Mouse (Mus musculus): ENCODE measurements around the gene Csf3r.
"Not testable (repeated sequence)": the region's sequence is repeated elsewhere in the genome, so short reads cannot be mapped to it uniquely, and the experiment has no call there.

Csf3r gene

DNA sequence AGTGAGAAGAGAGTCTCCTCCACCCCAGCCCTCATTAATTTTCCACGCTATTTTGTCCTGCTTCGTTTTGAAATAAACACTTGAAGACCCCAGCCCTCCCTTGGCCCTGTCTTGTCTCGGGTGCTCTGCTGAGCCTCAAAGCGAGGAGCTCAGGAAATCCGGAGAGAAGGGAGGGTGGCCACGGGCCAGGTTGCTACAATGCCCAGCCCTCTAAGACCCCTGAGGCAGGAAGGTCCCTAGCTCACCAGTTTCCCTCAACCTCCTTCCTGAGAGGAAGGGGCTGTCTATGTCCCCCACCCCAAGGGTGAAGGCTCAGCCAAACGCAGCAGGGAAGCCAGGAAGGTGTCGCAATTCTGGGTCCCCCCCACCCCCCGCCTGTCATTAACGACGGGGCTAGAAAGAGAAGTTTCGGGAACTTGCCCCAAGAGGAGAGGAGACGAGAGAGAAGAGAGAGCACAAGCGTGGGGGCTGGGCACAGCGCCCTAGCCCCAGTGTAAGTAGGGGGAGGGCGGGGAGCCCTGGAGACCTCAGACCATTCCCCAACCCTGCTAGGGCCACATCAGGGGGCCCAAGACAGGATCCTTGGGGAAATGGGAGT, at the start of gene Csf3r:
TSS of gene Csf3r (plus strand) at position 248 of the 598 bp plus-strand sequence.
- DNase-seq (ENCODE audit: low read depth, low spot score) = no peak

DNA sequence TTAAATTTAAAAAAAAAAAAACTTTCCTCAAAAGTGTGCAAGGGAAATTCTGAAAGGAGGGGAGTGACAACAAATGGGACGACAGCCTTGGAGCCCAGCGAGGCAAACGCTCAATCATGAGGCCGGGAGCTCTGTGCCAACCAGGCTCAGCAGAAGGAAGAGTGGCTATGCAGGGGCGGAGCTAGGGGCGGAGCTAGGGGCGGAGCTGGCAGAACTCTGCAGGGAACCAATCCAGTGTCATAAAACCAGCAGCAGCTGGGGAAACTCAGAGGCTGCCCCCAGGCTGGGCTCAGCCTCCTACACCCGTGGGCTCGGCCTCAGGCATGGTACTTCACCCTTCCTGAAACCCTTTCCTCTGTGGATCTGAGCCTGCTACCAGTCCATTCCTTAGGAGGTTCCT, 46.6 kb upstream of the Csf3r start:
- DNase-seq (ENCODE audit: low read depth, low spot score) = peak; percentile 57

DNA sequence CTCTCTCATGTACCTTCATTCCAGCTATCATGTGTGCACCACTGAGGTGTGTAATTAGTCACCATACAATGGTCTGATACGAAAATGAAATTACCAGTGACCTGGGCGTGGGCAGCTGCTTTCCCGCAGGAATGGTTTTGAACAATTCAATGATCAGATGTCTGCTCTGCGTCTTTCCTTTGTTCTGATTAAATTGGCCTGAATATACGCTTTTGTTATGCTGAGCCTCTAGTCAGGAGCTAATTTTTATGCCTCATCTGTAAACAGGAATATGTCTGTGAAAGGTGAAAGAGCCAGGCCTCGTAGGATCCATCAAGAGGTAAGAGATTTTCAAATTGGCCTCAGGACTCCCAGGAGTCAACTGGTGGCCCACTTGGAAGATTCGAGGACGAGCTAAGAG, 41.1 kb upstream of the Csf3r start:
- no peak for DNase-seq (ENCODE audit: low read depth, low spot score)

DNA sequence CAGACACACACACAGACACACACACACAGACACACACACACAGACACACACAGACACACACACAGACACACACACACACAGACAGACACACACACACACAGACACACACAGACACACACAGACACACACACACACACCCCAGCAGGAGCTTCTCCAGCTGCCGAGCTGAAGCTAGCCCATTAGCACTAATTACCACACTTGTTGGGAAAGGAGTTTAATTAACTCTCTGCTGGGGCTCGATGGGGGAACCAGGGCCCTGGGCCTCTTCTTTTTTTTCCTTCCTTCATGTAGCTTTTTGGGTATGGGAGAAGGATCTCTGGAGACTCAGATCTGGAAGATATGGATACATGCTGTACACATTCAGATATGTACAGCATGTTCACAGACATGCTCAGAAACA, 38.6 kb upstream of the Csf3r start:
- not testable (repeated sequence) for DNase-seq (ENCODE audit: low read depth, low spot score)

DNA sequence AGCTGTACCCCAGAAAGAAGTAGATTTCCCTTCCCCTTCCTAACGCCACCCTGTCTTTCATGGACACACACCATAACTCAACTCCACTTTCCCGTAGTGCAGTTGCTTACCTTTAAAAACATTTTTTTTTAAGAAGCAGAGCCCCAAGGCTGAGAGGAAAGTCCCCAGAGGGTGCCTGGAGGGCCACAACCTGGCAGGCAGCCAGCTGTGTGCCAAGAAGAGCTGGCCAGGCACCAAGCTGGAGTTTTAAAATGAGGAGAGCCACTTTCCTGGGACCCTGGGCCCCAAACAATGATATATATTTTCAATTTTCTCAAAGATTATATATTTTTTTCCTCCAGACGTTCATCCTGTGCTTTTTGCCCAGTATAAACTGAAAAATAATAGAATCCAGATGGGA, 37.3 kb upstream of the Csf3r start:
- DNase-seq (ENCODE audit: low read depth, low spot score) = no peak

DNA sequence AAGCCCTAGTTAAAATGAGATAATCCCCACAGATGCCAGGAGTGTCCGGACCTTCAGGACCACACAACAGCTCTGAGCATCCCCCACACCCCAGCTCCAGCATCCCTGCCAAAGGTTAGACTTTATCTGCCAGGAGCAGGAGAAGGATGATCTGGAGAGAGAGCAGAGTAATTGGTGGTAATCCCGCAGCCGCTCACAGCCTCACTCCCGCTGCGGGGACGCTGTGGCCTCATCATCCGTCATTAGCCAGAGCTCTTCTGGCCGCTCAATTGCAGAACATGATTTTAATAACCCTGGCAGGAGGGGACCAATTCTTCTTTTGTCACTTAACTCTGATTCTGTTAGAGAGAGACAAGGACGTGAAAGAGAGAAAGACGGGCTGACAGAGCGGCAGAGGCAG, 35.3 kb upstream of the Csf3r start:
- DNase-seq (ENCODE audit: low read depth, low spot score) = no peak

DNA sequence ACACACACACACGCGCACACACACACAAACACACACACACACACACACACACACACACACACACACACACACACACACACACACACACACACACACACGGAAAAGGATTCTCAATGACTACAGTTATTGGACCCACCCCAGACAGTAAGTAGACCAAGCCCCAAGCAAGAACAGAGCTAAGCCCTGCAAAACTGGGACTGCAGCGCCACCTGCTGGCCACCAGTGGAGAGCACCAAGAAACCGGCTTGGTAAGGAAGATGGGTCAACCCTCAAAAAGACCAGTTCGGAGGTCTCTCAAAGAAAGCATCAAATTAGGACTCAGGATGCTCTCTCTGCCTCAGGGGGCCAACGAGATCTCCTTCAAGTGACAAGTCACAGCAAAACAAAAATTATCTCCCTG, 34.2 kb upstream of the Csf3r start:
- DNase-seq (ENCODE audit: low read depth, low spot score) = peak; percentile 64

DNA sequence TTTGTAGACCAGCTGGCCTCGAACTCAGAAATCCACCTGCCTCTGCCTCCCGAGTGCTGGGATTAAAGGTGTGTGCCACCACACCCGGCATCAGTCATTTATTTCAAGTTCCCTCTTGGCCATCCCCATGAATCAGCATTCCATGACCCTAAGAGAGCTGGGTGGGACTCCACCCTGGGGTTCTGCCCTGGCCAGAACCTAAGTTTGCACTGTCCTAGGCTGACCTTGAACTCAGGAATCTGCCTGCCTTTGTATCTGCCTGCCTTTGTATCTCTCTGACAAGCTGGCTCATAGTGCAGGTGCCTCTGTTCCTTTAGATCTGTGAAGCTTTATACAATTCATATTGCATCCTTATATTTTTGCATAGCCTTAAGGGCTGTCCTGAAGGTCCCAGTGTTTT, 32.1 kb upstream of the Csf3r start:
- no peak for DNase-seq (ENCODE audit: low read depth, low spot score)

DNA sequence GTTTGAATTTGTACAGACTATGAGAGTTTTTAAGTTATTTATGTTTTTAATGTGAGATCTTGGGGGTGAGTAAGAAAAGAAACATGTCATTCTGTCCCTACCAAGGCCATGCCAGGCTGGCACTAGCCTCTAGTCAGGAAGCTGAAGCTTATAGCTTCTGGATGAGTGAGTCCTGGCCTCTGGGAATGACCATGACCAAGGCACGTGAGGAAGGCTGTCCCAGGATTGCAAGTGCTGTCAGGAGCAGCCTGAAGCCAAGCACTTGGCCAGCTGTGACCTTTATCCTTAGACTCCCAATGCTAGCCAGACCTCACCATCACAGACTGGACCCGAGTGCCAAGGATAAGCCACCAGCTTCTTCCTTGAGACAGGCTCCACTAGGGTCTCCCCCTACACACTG, 31.4 kb upstream of the Csf3r start:
- DNase-seq (ENCODE audit: low read depth, low spot score) = no peak

DNA sequence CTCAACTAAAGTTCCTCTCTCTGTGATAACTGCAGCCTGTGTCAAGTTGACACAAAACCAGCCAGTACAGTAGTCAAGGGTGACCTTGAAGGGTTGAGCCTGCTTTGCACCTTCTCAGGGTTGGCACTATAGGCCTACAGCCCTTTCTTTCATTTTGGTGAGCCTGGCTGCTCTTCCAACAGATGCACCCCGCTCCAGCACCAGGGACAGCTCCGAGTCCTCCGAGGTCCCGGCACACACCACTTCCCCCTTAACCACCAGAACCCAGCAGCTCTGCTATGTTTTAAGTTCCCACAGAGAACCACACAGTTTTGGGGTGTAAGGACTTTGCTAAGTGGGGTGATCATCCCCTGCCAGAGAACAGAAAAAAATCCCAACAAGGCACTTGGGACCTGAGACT, 27.8 kb upstream of the Csf3r start:
- DNase-seq (ENCODE audit: low read depth, low spot score) = peak; percentile 49

DNA sequence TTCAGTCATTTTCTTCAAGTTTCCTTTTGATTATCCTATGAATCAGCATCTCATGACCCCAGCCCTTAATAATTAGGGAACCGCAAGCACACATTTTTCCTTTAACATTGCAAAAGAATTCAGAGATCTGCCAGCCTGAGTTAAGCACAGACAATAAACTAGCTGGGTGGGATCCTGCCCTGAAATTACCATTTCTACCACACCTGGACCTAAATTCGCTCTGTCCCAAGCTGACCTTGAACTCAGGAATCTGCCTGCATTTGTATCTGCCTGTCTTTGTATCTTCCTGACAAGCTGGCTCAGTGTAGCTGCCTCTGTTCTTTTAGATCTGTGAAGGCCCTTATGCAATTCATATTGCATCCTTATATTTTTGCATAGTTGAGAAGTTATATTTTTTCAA, 26.5 kb upstream of the Csf3r start:
- DNase-seq (ENCODE audit: low read depth, low spot score) = no peak

DNA sequence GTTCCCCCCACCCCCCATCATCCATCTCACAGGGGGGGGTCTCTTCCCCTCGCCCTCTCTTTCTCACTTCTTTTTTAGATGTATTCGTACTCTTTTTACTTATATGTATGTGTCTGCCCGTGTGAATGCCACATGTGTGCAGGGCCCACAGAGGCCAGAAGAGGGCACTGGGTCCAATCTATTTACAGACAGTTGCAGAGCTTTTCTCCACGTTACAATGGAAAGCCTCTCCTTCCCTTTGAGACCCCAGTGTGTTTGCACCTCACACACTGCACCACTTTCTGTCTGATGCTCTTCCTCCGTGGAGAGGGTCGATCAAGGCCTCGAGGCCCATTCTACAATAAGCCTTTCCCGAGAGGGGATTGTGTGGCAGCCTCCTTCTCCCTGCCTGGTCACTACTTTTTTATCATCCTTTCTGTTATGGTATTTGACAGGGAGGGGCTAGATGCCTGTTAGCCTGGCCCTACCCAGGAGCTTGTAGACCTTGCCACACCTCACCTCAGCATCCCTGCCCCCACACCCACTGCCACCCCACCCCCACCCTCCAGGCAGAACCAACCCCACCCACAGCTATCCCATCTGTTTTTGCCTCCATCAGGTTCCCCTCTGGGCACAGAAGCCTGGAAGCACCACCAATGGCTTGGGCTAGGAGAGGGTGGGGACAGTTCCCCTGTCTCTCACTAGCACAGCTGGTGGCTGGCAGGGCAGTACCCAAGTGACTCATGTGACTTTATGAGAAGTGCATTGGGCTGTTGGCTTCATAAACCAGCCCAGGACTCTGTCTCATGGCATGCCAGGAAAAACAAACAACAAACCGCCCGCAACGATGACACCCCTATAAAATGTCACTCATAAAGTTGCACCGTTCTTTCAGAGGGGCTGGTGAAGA, 22.8 kb upstream of the Csf3r start:
- peak; percentile 40 for DNase-seq (ENCODE audit: low read depth, low spot score)

DNA sequence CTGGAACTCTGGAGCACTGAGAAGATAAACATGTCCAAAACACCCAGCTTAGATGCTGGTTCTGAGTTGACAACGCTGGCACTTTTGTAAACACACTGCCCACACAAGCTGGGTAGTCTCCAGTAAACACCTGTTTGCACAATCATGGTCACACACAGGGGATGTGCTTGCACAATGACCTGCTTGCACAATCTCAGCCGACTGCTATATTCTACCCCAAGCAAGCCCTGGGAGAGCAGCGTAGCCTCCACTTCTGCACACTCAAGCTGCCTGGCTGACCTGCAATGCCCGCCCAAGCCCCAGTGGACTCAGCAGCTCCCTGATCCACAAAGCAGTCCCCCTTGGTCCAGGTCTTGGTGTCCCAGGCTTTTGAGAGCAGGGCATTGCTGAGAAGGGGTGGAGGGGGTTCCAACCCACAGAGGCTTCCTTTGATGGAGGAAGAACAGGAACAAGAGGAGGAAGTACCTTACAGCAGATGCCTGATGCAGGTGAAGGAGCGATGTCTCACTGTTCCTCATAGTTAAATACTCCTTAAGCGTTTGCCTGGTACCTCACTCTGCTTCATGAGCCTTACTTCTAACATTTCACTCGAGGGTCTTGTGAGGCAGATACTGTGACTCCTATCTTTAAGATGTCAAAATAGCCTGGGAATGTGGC, 6.5 kb upstream of the Csf3r start:
- DNase-seq (ENCODE audit: low read depth, low spot score) = peak; percentile 25

DNA sequence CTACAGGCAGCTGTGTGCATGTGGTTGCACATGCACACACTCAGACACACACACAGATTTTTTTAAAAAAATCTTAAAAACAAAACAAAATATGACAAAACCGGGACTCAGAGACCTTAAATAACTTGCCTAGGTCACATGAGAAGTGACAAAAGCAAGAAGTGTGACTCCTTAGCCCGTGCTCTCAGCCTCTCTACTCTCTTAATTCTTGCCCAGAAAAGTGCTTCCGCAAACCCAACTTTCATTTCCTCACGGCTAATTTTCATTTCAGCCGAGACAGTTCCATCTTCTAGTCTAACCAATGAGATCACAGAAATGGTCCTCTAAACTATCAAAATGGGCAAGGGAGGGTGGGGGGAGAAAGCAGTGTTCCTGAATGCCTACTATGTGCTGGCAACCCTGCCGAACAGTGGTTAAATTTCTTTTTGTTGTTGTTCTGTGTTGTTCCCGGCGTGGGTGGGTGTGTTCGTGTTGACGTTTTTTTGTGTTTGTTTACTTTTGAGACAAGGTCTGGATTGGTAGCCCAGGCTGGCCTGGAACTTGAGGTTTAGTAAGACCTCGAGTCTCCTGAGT, 5.3 kb upstream of the Csf3r start:
- DNase-seq (ENCODE audit: low read depth, low spot score) = peak; percentile 90

DNA sequence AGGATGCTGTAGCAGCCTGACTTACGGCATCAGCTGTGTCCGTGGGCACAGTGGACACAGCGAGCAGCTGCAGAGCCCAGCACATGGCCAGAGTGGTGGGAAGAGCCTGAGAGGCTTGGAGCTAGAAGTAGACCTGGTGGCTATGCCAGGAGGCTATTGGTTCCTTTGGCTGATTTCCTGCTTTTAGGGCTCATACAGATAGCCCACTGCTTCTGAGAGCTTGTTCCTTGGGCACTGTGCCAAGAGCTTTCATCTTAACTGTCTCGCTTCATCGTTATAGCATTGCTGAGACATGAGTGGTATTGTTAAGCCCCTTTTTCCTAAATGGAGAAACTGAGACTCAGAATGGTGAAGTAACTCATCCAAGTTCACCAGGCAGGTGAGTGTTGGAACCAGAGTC, 1.5 kb downstream of the Csf3r start:
- no peak for DNase-seq (ENCODE audit: low read depth, low spot score)

DNA sequence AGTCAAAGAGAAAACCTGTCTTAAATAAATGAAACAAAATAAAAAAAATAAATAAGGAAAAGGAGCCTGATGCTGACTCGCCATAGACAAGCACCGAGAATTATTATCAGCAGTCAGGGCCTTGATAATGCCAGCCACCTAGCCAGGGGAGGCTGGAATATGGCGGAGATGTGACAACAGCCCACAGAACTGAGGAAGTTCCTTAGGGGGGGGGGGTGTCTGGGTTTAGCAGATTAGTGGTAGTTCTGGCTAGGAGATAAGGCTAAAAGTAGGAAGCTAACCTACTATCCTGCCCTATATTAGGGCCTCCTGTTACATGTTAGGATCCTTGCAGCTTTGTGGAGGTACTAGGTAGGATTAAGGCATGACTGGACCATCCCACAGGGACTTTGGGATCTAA, 3.6 kb downstream of the Csf3r start:
- DNase-seq (ENCODE audit: low read depth, low spot score) = no peak

DNA sequence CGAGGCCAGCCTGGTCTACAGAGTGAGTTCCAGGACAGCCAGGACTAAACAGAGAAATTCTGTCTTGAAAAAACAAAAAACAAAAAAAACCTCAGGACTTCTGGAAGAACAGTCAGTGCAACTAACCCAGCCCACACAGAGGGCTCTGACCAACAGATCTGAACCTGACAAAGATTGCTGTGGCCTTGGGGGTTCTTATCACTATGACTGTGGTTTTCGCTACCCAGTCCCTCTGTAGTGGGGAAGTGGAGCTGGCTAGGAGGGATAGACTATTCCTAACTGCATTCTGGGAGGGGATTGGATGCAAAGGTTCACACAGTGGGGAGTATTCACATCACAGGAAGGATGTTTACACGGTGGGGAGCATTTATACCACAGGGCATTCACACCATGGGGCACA, 4.7 kb downstream of the Csf3r start:
- DNase-seq (ENCODE audit: low read depth, low spot score) = no peak

DNA sequence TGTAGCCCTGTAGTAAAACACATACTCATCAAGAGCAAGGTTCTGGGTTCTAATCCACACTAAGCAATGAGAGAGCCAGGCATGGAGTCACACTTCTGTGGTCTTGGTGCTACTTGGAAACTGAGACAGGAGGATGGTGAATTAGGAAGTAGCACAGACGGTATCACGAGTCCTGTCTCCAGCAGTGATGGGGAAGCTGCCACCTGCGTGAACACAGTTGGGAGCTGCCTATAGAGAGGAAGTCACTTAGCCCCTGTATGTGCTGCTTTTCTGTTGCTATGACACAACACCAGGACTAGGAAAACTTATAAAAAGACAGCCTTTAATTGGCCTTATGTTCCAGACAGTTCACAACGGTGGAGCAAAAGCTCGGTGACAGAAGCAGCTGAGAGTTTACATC, 6.4 kb downstream of the Csf3r start:
- DNase-seq (ENCODE audit: low read depth, low spot score) = peak; percentile 19

DNA sequence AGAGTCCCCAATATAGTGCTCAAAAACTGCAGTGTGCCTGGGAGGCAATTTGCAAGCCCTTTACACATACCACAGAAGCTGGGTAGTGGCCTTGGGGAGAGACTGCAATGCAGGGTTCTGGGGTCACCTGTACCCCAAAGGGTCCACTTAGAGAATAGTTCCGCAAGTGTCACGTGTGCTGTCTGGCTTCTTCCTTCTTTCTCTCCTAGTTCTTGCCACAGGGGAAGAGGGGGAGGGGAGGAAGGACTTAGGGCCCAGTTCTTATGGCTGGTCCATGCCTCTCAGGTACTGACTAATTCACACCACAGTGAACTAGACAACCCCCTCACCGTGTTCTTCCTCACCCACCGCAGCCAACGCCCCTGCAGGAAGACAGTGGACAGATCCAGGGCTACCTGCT, 11.1 kb downstream of the Csf3r start:
- no peak for DNase-seq (ENCODE audit: low read depth, low spot score)

DNA sequence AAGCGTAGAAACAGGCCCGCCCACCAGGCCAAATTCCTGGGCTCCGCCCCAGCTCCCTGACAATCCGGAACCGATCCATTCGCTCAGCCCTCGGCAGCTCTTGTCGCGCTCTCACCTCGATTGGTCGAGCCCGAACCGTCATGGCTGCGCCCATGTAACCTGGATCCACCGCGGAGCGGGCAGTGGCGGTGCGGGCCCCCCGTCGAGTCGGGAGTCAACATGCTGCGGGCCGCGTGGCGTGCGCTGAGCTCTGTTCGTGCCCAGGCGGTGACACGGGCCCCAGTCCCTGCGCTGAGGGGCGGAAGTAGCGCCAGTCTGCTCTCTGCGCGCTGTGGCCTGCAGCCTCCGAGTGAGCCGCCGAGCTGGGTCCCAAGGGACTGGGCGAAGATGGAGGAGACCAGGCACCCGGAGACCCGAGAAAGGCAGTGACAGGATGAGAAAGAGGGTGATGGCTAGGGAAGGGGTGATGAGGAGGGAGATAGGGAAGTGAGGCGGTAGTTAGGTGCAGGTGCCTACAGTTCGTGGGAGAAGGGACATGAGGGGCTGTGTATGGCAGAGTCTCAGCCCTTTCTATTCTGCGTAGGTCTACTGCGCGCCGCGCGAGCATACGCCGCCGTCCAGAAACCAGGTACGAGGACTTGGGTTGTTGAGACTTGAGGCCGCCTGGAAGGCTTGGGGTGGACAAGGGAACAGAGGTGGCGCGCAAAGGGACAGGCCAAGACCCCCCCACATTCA, 22.7 kb downstream of the Csf3r start, which contains the start of gene Mrps15:
TSS of gene Mrps15 (plus strand) at position 75 of the 735 bp plus-strand sequence.
- peak; percentile 95 for DNase-seq (ENCODE audit: low read depth, low spot score)

DNA sequence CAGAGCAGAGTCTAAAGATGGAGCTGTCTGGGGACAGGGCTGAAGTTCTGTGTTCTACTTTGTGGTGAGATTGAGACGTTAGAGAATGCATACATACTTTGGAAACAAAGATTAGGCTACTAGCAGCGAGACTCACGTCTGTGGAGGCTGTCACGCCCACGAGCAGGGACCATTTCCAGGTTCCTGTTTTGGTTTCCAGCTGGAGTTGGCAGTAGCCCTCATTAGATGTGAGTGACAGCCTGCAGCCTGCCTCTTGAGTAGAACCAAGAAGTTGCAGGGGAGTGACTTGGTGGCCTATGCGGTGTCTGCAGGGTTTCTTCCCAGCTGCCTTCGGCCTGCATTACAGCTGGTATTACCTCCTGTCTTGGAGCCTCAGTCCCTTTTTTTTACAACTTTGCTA, 27.3 kb downstream of the Csf3r start:
- no peak for DNase-seq (ENCODE audit: low read depth, low spot score)
